Mouse (Mus musculus): Measurements from ENCODE around the gene Tfap2e. TPM values are rescaled to one million over a fixed set of nuclear protein-coding genes. Genes with fewer than 3 reads are reported as not detected.
A peak's percentile ranks its signal among the peaks of the same experiment; 100 is the strongest.

Tfap2e gene
- polyA plus RNA-seq (2017; shearing (Covaris generic)) = not detected

DNA sequence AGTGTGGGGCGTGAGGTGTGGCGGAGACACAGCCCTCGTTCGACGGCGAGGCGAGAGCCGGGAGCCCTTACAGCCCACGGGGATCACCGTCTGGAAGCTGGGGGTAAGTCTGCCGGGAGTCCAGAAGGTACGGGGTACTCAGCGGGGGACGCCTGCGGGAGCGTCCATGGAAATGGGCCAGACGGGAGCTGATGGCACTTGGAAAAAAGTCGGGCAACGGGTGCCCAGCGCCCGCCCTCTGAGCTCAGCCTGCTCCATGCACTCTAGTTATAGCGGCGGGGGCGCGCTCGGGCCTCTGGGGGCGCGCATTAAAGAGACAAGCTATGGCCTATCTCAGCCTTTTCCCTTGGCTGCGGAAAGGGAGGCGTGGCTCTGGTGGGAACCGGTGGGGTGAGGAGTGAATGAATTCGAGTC is at the start of gene Tfap2e:
Tfap2e (minus strand) TSS at position 240 of the 414 bp plus-strand sequence.
- no peak for ATAC-seq

GRCm38 (mm10) chr4:126782996-126783395 is 47.0 kb upstream of the Tfap2e start:
- no peak for ATAC-seq

DNA sequence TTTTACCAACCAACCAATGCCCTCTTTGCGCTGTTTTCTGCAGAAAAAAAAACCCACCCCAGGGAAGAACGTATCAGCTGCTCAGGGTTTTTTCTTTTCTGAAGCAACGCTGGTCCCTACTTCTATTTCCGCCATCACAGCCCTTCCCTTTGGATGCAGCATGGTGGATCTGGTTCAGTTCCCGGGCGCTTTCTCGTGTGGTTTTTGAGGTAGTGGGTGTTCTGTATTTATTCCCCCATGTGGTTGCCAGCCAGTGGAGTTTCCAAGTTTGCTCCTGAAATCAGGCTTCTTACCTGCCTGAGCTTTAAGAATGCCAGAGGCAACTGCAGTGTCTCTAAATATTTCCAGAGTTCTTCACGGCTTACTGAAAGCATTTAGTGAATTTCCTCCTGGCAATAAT is 46.5 kb upstream of the Tfap2e start:
- no peak for ATAC-seq

DNA sequence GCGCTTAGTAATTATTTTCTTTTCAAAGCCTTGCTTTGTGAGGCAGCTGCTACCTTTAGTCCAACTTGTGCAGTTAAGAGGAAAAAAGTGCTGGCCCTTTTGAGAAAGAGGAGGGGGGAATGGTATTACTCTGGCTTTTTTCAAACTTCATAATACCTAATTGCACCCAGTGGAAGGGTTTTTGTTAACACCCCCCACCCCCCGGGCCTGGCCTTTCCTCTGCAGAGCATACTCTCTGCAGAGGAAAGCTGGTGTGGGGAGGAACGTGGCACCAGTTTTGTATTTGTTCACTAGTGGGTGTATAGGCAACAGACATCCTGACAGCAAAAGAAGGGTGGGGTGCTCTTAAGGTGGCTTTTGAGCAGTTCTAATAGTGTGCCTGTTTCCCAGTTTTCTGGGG is 45.8 kb upstream of the Tfap2e start:
- no peak for ATAC-seq

GRCm38 (mm10) chr4:126779826-126780775 is 44.1 kb upstream of the Tfap2e start:
- no peak for ATAC-seq

DNA sequence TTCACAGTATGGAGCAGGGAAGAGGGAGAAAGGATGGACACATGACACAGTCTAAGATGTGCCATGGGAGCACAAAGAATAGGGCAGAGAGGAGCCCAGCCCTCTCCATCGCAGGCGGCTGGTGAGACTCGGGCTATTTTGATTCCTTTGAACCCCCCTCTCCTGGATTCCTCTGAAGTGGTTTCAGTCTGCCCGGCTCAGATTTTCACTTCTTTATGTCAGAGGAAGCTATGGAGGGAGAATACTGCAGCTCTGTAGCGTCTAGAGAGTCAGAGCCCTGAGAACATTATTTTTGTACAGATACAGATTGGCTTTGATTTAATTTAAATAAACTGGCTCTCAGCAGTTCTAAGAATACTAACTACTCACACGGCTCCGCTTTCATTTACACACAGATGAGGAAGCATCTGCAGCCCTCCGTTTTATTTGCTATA is 43.1 kb upstream of the Tfap2e start:
- ATAC-seq = no peak

- no peak for ATAC-seq
Observed at GRCm38 (mm10) chr4:126775182-126775581, 39.1 kb upstream of the Tfap2e start.

DNA sequence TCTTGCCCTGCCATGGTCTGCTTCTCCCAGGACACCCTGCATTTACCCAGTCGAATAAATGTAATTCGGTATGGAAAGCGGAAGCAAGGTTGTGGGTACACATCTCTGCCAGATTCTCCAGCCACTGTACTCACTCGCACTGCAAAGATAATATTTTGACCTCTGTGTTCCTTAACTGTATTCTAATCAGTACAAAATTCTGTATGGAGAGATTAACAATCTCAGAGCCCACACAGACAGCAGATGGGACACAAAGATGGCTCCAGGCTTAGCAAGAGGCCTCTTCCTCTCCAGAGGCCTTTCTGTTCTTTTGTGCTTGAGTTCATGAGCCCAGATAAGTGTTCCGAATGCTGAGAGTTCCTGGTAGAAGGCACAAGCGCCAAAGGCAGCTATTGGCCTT is 37.8 kb upstream of the Tfap2e start:
- no peak for ATAC-seq

GRCm38 (mm10) chr4:126770831-126771230 is 34.8 kb upstream of the Tfap2e start:
- no peak for ATAC-seq

GRCm38 (mm10) chr4:126769800-126770563 is 33.9 kb upstream of the Tfap2e start:
- no peak for ATAC-seq

GRCm38 (mm10) chr4:126763483-126763882 is 27.4 kb upstream of the Tfap2e start:
- ATAC-seq = no peak

DNA sequence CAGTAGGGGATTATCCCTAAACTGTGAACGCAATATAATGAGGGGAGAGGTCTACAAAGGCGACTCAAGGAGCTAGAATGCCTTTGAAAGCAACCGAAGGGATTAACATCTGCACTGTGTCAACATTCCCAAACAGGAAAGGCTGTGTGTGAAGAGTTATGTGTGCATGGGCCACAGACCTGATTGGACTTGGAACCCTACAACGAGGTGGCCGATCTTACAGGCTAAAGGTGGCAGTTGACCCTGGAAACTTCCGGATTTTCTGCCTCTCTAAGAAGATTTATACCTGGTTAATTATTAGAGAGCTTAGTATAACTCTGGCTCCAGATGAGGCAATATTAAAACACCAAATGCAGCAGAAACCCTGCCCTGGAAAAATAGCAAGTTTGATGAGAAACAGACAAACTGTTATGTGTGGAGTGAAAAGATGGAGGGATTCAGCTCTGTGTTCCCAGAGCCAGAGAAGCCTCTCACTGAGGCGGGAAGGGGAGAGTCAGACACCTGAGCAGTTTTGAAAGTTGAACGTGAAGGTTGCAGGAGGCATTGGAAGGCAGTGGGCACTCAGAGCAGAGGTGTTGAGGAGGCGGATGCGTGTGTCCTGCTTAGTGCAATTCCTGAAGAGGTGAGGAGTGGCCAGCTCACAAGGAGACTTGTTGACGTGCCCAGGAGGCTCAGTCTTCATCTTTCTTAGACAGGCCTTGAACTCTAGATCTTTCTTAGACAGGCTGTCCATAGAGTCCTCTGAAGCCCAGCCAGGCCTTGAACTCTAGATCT is 26.7 kb upstream of the Tfap2e start:
- no peak for ATAC-seq

GRCm38 (mm10) chr4:126759435-126759834 is 23.4 kb upstream of the Tfap2e start:
- no peak for ATAC-seq

DNA sequence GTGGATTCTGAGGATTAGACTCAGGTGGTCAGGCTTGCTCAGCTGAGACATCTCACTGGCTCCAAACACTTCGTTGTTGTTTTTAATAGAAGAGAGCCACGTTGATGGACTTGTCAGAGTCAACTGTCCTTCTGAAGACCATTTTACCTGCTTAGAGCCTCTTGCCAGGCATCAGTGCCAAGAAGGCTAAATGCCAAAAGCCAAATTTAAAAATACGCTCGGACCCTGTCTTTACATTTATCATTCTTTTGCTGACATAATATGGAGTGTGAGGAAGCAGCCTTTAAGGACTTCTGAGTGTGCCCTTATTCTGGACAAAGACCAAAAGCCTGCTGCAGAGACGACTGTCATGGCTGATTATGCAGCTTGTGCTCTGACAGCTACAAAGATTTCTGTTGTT is 22.3 kb upstream of the Tfap2e start:
- no peak for ATAC-seq

GRCm38 (mm10) chr4:126756766-126757165 is 20.7 kb upstream of the Tfap2e start:
- ATAC-seq = no peak

DNA sequence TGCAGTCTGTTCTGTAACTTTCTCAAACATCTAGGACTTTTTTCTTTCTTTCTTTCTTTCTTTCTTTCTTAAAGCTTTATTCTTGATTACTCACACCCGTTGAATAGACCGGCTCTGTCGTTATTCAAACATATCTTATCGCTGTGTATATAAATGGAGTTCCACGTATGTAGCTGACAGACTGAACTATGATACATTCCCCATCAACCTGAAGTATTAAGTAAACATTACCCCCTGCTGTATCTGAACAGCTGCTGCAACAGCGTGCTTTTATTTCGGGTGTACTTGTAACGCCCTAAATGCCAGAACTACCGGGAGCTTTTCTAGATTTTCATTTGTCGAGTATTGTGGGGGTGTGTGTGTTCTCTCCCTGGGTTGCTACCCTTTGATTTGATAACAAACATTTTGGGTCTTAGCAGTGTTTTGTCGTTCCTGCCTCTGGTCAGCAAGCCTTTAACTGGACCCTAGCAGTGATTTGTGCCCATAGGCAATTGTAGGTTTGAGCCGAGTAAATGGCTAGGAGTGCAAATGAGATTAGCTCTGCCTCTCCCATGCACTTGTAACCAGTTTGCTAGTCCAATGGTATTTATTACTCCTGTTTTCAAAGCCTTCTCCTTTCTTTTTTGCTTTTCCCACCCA is 18.8 kb upstream of the Tfap2e start:
- no peak for ATAC-seq

DNA sequence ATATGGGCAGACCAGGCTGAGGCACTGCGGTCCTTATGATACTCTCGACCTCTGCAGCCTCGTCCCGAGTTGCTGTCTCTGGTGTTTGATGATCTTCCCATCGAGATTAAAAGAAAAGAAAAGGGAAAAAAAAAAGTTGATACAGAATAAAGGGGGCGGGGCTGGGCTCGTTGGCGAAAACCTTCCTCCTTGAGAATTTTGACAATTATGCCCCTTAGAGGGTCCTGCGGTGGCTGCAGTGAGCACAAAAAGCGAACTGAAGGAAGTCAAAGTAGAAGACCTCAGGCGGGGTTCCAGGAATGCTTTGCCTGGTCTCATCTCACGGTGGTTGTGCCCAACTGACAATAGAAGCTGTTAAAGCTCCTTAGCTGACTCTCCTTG is 18.2 kb upstream of the Tfap2e start:
- ATAC-seq = no peak

DNA sequence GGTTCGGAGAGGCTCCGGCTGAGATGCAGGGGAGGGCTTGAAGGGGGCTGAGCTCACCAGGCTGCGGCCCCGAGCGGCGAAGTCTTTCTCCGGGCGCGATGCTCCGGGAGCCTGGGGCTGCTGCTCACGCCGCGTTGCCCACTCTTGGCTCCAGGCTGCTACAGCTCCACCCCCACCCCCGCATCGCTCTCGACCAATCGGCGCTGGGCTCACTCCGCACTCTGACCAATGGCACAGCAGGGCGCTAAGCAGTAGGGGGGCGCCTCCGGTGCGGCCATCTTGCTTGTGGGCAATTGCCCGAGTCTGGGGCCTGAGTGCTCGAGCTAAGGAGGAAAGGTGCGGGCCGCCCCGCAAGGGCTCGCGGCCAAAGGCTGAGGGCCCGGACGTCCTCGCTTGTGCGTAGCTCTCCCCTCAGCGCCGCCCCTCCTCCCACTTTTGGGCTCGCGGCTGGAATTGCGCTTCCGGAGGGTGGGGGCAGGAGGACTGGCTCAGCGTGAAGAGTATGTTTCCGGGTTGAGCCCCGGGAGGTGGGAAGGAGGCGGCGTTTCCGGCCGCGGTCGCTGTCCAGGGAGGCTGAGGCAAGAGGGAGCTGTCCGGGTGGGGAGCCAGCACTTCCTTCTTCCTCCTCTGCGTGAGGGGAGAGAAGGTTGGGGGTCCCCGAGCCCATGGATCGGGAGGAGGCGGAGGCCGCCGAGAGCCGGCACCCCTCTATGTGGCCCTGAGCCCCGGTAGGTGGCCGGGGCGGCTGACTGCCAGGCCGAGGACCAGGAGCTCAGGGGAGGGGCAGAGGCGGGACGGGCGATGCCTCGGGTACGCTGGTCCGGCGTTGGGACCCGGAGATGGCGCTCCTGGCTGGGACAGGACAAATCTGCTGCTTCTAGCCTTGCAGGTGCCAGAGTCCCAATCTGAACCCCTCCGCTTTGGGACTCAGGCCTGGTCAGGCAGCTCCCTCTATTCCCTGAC is 17.5 kb upstream of the Tfap2e start, which contains the start of the genes Ncdn and AU040320:
Ncdn (minus strand) TSS at position 171 of the 963 bp plus-strand sequence.
AU040320 (plus strand) TSS at position 277 of the 963 bp plus-strand sequence.
- ATAC-seq = peak; percentile 98

DNA sequence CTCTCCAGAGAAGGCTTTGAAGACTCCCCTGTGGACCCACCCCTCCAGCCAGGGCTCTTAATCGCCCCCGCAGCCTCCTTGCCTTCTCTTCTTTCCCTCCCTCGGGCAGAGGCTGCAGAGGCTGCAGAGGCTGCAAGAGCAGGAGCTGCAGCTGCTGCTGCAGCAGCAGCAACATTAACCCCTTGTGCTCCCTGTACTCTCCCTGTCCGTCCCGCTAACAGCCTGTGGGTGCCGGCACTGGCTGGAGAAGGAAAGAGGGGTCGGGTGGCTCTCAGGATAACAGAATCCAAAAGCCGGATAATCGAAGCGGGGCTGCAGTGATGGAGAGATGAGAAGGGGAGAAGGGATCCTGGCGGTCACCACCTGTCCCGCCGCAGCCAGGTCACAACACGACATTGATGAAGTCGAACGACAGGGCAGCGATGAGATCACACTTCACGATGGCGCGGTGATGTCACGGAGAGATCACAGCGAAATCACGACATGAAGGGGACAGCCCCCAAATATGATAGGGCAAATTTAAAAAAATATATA is 16.6 kb upstream of the Tfap2e start:
- ATAC-seq = no peak

- ATAC-seq = no peak
Observed at GRCm38 (mm10) chr4:126752024-126752607, 16.1 kb upstream of the Tfap2e start.

Measured in CD4-positive, CD25-positive, alpha-beta regulatory T cell, adult 4 months (primary cell).